Mouse (Mus musculus) cerebellum, adult 8-10 months (tissue): ENCODE results near the gene Uprt.
A peak's percentile ranks its signal among the peaks of the same experiment; 100 is the strongest.

Experiments
- DNase-seq: peaks from one replicate; pipeline ENCODE4 v3.0.0; 2022

Gene Uprt

GRCm38 (mm10) chrX:104482572-104483443 lies at the start of gene Uprt:
Uprt (plus strand) TSS chrX:104482818.
- peak; percentile 70 for DNase-seq

- no peak for DNase-seq
Measured at GRCm38 (mm10) chrX:104433456-104433855, 49.2 kb upstream of the Uprt start.

- DNase-seq, result no peak
Measured at GRCm38 (mm10) chrX:104452433-104452832, 30.2 kb upstream of the Uprt start.

GRCm38 (mm10) chrX:104461755-104462154 lies 20.9 kb upstream of the Uprt start:
- DNase-seq, result no peak

GRCm38 (mm10) chrX:104464376-104464775 lies 18.2 kb upstream of the Uprt start:
- DNase-seq, result no peak

GRCm38 (mm10) chrX:104478041-104478440 lies 4.6 kb upstream of the Uprt start:
- no peak for DNase-seq

GRCm38 (mm10) chrX:104483444-104483808 lies 808 bp downstream of the Uprt start:
- DNase-seq, result peak; percentile 14

GRCm38 (mm10) chrX:104485596-104485995 lies 3.0 kb downstream of the Uprt start:
- DNase-seq, result no peak

GRCm38 (mm10) chrX:104488036-104488435 lies 5.4 kb downstream of the Uprt start:
- DNase-seq, result no peak

GRCm38 (mm10) chrX:104488870-104489467 lies 6.4 kb downstream of the Uprt start:
- DNase-seq, result no peak

GRCm38 (mm10) chrX:104489626-104490355 lies 7.2 kb downstream of the Uprt start:
- no peak for DNase-seq

- no peak for DNase-seq
Measured at GRCm38 (mm10) chrX:104501765-104502164, 19.1 kb downstream of the Uprt start.

GRCm38 (mm10) chrX:104542635-104543034 lies 60.0 kb downstream of the Uprt start:
- DNase-seq, result no peak

- no peak for DNase-seq
Measured at GRCm38 (mm10) chrX:104543919-104544595, 61.4 kb downstream of the Uprt start.

- no peak for DNase-seq
Measured at GRCm38 (mm10) chrX:104545283-104545682, 62.7 kb downstream of the Uprt start.
